Mouse (Mus musculus) embryonic stem cell, embryonic (primary cell): ENCODE results near the gene Slbp.

Experiments used
- CTCF ChIA-PET, 4 experiments: fragments of 300-600 bp in 2 of 4; fragments of 350-600 bp in 2 of 4; sonication (Branson Sonifier 250); formaldehyde crosslinking; loops; one replicate each; lab custom pipeline; 2022; ENCODE audit warnings: inconsistent platforms in 2 of 4; lab: Charles Lee
- POLR2A ChIA-PET, 4 experiments: fragments of 300-600 bp in 2 of 4; fragments of 350-600 bp in 2 of 4; sonication (Branson Sonifier 250); formaldehyde crosslinking; loops; one replicate each; lab custom pipeline; 2022; ENCODE audit warnings: antibody characterized with exemption in 4 of 4, inconsistent platforms in 1 of 4; lab: Charles Lee

Gene Slbp

GRCm38 (mm10) chr5:33630061-33630460 lies 22.3 kb downstream of the Slbp start:
- CTCF ChIA-PET = interaction anchor here in 1 of 4 experiments (1.0 to 2.8 kb wide), 7 partner anchors 12 to 236 kb away, joined by 3 to 11 read pairs (median 4); partner anchors contain the start of gene Slbp
- POLR2A ChIA-PET = interaction anchor here (0.6 to 8.1 kb wide), 48 partner anchors 8 to 740 kb away, joined by 3 to 152 read pairs (median 5); partner anchors contain the start of genes Slbp (in 4 of the 4), Tacc3 (in 3 of the 4), Tmem129 (in 3 of the 4) and Fam193a (in 1 of the 4)

- CTCF ChIA-PET = interaction anchor here in 1 of 4 experiments (1.0 to 2.8 kb wide), 7 partner anchors 12 to 236 kb away, joined by 3 to 11 read pairs (median 4); partner anchors contain the start of gene Slbp
- POLR2A ChIA-PET = interaction anchor here (0.6 to 8.1 kb wide), 58 partner anchors 8 to 740 kb away, joined by 3 to 152 read pairs (median 5); partner anchors contain the start of genes Slbp (in 4 of the 4), Tacc3 (in 3 of the 4), Tmem129 (in 3 of the 4) and Fam193a (in 1 of the 4)
These were observed 22.9 kb downstream of the Slbp start, which contains the start of the genes Fam53a and Gm9903 for GRCm38 (mm10) chr5:33629301-33629987. Fam53a (minus strand) TSS chr5:33629635. Gm9903 (plus strand) TSS chr5:33629925.

- POLR2A ChIA-PET = interaction anchor here (1.0 to 8.1 kb wide), 39 partner anchors 8 to 307 kb away, joined by 3 to 152 read pairs (median 5); partner anchors contain the start of genes Slbp (in 3 of the 4), Tacc3 (in 2 of the 4), Tmem129 (in 2 of the 4) and Letm1 (in 1 of the 4)
- CTCF ChIA-PET = interaction anchor here in 1 of 4 experiments (1.0 to 2.8 kb wide), 4 partner anchors 13 to 109 kb away, joined by 3 to 11 read pairs (median 4); no protein-coding TSS in a partner anchor
These were observed 23.5 kb downstream of the Slbp start for GRCm38 (mm10) chr5:33628820-33629300.

GRCm38 (mm10) chr5:33627968-33628367 lies 24.4 kb downstream of the Slbp start:
- ChIA-PET CTCF (interaction anchor here in 3 of 4 experiments (0.6 to 2.8 kb wide), 3 partner anchors 9 to 14 kb away, joined by 6 to 11 read pairs (median 6); no protein-coding TSS in a partner anchor), POLR2A (interaction anchor here in 3 of 4 experiments (0.6 to 8.1 kb wide), 17 partner anchors 8 to 484 kb away, joined by 3 to 152 read pairs (median 5); partner anchors contain the start of genes Slbp (in 3 of the 3), Tacc3 (in 1 of the 3) and Tmem129 (in 1 of the 3))

GRCm38 (mm10) chr5:33623766-33624165 lies 28.6 kb downstream of the Slbp start:
- ChIA-PET POLR2A (interaction anchor here in 3 of 4 experiments (0.9 to 1.4 kb wide), 4 partner anchors 8 to 88 kb away, joined by 3 to 5 read pairs (median 3); partner anchors contain the start of gene Slbp (in 1 of the 3)), CTCF (interaction anchor here in 2 of 4 experiments (0.6 to 1.1 kb wide), 2 partner anchors 53 to 347 kb away, joined by 3 to 4 read pairs; no protein-coding TSS in a partner anchor)

GRCm38 (mm10) chr5:33622671-33623070 lies 29.7 kb downstream of the Slbp start:
- CTCF ChIA-PET = no interaction called here
- POLR2A ChIA-PET = interaction anchor here in 1 of 4 experiments (1.7 kb wide), 1 partner anchor 10 kb away, joined by 6 read pairs; no protein-coding TSS in a partner anchor

GRCm38 (mm10) chr5:33614391-33614790 lies 38.0 kb downstream of the Slbp start:
- POLR2A ChIA-PET = interaction anchor here in 3 of 4 experiments (0.8 to 6.3 kb wide), 8 partner anchors 15 to 97 kb away, joined by 3 to 41 read pairs (median 6); partner anchors contain the start of genes Slbp (in 3 of the 3), Fam53a (in 2 of the 3) and Gm9903 (in 2 of the 3)
- CTCF ChIA-PET = no interaction called here

GRCm38 (mm10) chr5:33611795-33612194 lies 40.6 kb downstream of the Slbp start:
- ChIA-PET POLR2A (interaction anchor here in 3 of 4 experiments (0.6 to 2.1 kb wide), 7 partner anchors 9 to 1494 kb away, joined by 3 to 5 read pairs (median 4); partner anchors contain the start of genes Slbp (in 2 of the 3) and Lrpap1 (in 1 of the 3)), CTCF (no interaction called here)

- POLR2A ChIA-PET = interaction anchor here in 1 of 4 experiments (2.5 kb wide), 1 partner anchor 43 kb away, joined by 11 read pairs; the partner anchor contains the start of gene Slbp
- CTCF ChIA-PET = no interaction called here
These were observed 43.1 kb downstream of the Slbp start for GRCm38 (mm10) chr5:33609226-33609625.

- CTCF ChIA-PET = interaction anchor here (0.6 to 1.4 kb wide), 6 partner anchors 14 to 488 kb away, joined by 3 to 4 read pairs (median 3); no protein-coding TSS in a partner anchor
- POLR2A ChIA-PET = interaction anchor here in 3 of 4 experiments (0.6 to 2.5 kb wide), 7 partner anchors 9 to 271 kb away, joined by 3 to 11 read pairs (median 3); partner anchors contain the start of genes Fam53a (in 1 of the 3), Gm9903 (in 1 of the 3) and Slbp (in 1 of the 3)
These were observed 44.9 kb downstream of the Slbp start for GRCm38 (mm10) chr5:33607434-33607833.

- ChIA-PET POLR2A (interaction anchor here in 3 of 4 experiments (0.6 to 1.6 kb wide), 4 partner anchors 12 to 213 kb away, joined by 3 to 5 read pairs (median 4); partner anchors contain the start of genes Fam53a (in 1 of the 3) and Gm9903 (in 1 of the 3)), CTCF (interaction anchor here in 2 of 4 experiments (1.0 to 1.4 kb wide), 2 partner anchors 13 to 73 kb away, joined by 3 to 4 read pairs; no protein-coding TSS in a partner anchor)
These were observed 45.7 kb downstream of the Slbp start for GRCm38 (mm10) chr5:33606631-33607030.

GRCm38 (mm10) chr5:33605314-33605713 lies 47.1 kb downstream of the Slbp start:
- CTCF ChIA-PET = no interaction called here

GRCm38 (mm10) chr5:33593620-33594019 lies 58.8 kb downstream of the Slbp start:
- POLR2A ChIA-PET = interaction anchor here in 2 of 4 experiments (0.7 to 2.3 kb wide), 12 partner anchors 10 to 342 kb away, joined by 3 to 8 read pairs (median 3); partner anchors contain the start of genes Fam53a (in 1 of the 2), Gm9903 (in 1 of the 2), Nelfa (in 1 of the 2) and Nkx1-1 (in 1 of the 2)
- CTCF ChIA-PET = interaction anchor here (0.6 to 2.1 kb wide), 32 partner anchors 10 to 920 kb away, joined by 3 to 19 read pairs (median 4); partner anchors contain the start of genes Fam53a (in 1 of the 4), Gm9903 (in 1 of the 4), Tnip2 (in 1 of the 4) and Uvssa (in 1 of the 4)

More at GRCm38 (mm10) chr5:33605314-33605713, 47.1 kb downstream of the Slbp start:
- POLR2A ChIA-PET = no interaction called here

- ChIA-PET CTCF (interaction anchor here (0.5 to 3.7 kb wide), 10 partner anchors 23 to 204 kb away, joined by 3 to 19 read pairs (median 3); no protein-coding TSS in a partner anchor), POLR2A (interaction anchor here in 2 of 4 experiments (0.6 to 0.9 kb wide), 2 partner anchors 22 to 1323 kb away, joined by 3 read pairs; no protein-coding TSS in a partner anchor)
These were observed 63.0 kb downstream of the Slbp start for GRCm38 (mm10) chr5:33589221-33589888.

- POLR2A ChIA-PET = interaction anchor here in 1 of 4 experiments (1.0 kb wide), 1 partner anchor 192 kb away, joined by 3 read pairs; no protein-coding TSS in a partner anchor
- CTCF ChIA-PET = interaction anchor here in 3 of 4 experiments (0.8 to 3.7 kb wide), 5 partner anchors 40 to 195 kb away, joined by 3 to 19 read pairs (median 4); no protein-coding TSS in a partner anchor
These were observed 64.3 kb downstream of the Slbp start for GRCm38 (mm10) chr5:33588066-33588465.

- CTCF ChIA-PET = interaction anchor here in 3 of 4 experiments (0.6 to 3.7 kb wide), 3 partner anchors 194 kb away, joined by 4 to 19 read pairs (median 4); no protein-coding TSS in a partner anchor
- POLR2A ChIA-PET = no interaction called here
These were observed 64.8 kb downstream of the Slbp start for GRCm38 (mm10) chr5:33587498-33588058.
